Mouse (Mus musculus): ENCODE data around the gene Anks1b. TPM values are rescaled to one million over a fixed set of nuclear protein-coding genes. Genes with fewer than 3 reads are reported as not detected.

Gene Anks1b
- total RNA-seq, 2 experiments from 2014 or later = not detected

DNA sequence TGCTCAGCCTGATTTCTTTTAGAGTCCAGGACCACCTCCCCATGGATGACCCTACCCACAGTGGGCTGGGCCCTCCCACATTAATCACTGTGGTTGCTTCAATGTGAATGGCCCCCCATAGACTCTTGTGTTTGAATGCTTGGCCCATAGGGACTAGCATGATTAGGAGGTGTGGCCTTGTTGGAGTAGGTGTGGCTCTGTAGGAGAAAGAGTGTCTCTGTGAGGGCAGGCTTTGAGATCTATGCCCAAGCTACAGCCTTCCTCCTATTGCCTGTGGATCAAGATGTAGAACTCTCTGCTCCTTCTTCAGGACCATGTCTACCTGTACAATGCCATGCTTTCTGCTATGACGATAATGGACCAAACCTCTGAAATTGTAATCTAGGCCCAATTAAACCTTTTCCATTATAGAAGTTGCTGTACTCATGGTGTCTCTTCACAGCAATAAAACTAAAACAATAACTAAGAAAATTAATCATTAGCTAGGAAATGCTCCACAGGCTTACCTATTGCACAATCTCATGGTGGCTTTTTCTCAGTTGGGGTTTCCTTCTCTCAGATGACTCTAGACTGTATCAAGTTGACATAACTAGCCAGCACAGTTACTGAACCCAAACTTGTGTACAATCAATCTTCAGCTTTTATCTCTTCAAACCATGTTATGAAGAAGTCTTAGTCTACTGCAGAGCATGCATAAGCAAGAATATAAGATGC lies 73.5 kb downstream of the Anks1b start:
- no peak for ATAC-seq (replicated peaks; ENCODE audit: poor library complexity, severe bottlenecking)

DNA sequence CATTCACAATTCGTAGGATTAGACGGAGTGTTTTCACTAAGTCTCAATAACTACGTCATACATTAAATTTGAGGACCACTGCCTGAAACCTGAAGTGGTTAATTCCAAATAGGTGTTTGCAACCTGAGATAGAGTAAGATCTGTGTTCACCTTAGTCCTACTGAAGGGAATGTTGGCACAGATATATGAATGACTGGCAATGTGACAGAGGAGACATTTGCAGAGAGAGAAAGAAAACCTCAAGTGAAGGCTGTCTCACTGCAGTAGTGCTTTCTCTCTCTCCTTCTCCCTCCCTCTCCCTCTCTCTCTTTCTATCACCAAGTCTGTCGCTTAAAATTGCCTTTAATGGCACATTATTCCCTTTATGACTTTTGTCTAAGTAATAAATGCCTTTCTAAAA lies 101.1 kb downstream of the Anks1b start:
- ATAC-seq (replicated peaks; ENCODE audit: poor library complexity, severe bottlenecking) = no peak

DNA sequence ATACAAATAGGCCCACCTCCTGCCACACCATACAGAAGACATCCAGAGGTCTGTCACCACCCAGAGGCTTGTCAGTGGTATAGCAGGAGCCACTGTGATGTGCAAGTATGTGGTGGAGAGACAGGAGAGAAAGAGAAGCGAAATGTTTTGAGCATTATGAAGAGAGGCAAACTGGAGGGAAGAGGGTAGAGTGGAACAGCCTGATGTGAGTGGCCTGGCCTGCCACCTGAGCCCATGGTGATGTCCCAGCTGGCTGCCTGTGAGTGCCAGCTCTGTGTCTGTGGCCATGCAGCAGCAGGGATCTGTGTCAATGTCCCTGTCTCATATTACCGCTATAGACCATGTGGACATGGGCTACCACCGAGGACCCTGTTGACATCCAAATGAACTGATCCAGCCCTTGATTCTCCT lies 102.1 kb downstream of the Anks1b start:
- no peak for ATAC-seq (replicated peaks; ENCODE audit: poor library complexity, severe bottlenecking)

DNA sequence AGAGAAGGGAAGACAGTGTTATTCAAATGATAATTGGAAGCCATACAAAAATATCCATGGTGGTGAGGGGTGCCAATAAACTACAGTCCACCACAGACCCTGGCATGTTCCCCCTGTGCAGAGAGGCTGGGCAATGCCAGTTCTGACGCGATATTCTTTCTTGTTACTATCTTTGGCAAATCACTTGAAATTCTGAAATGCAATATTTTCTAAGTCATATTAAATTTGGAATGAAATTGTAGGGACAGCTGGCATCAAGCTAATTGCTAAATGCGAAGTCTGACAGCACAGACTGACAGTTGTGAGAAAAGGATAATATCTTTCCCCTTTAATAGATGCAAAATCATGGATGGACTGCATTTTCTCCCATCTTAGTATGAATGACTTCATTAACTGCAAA lies 103.3 kb downstream of the Anks1b start:
- ATAC-seq (replicated peaks; ENCODE audit: poor library complexity, severe bottlenecking) = no peak

DNA sequence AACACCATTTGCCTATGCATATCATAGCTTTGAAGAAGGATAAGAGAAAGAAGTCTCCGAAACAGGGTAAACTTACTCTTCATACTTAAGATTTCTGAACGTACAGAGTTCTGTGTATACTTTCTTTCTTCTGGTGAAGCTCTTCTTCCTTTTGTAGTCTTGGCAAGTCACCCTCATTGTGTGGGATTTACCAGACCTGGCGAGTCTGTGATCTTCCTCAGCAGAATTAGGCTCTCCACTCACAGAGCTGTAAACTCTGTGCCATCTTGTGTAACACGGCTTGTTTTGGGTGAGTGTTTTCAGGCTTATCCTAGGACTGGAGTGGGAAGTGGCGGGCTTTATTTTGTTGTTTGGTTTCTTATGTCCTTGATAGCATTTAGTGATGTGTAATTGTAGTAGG lies 120.9 kb downstream of the Anks1b start:
- ATAC-seq (replicated peaks; ENCODE audit: poor library complexity, severe bottlenecking) = no peak

GRCm38 (mm10) chr10:89995621-89996428 lies 122.5 kb downstream of the Anks1b start:
- no peak for ATAC-seq (replicated peaks; ENCODE audit: poor library complexity, severe bottlenecking)

DNA sequence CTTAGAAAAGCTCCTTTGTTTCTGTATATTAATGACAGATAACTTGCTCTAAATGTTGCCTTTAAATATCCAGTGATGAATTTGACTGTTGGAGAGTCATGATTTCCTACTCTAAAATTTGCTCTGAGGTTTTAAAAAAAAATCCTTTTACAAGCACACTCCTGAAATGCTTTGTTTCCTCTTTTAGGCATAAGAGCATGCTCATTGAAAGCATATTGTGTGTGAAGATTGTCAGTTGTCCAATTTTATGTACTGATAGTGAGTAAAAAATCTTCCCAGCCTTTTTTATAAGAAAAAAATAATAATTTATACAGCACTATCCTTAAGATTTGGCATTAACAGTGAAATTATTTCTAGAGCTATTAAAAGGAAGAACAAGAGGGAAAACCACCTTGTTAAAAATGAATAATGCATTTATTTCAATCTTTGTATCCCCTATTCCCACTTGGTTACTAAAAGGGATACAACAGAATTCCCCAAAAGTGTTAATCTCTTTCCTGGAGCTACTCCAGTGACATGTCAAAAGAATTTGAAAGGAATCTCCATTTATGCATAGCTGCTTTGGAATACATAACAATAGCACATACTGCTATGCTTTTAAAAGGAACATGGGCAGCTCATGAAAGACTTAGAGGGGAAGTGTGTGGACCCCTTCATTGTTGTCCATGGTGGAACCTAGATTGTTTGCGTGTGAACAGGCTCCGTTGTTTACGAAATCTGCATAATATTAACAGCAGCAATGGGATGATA lies 130.8 kb downstream of the Anks1b start:
- no peak for ATAC-seq (replicated peaks; ENCODE audit: poor library complexity, severe bottlenecking)

GRCm38 (mm10) chr10:90004882-90005281 lies 131.6 kb downstream of the Anks1b start:
- ATAC-seq (replicated peaks; ENCODE audit: poor library complexity, severe bottlenecking) = no peak

DNA sequence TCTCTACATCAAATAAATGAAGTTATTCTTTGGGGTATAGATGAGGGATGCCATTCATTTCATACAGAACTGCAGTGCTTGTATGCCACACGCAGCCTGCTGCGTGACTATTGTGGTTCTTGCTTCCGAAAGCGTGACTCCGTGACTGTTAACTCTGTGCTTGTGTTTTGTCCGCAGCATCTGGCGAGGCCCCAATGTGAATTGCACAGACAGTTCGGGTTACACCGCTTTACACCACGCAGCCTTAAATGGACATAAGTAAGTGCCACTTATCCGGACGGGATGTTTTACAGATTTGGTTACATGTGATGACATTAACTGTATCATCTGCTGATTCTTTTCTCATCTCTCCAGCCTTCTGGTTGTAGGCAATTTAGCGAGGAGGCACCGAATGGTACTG lies 159.7 kb downstream of the Anks1b start:
- ATAC-seq (replicated peaks; ENCODE audit: poor library complexity, severe bottlenecking) = no peak

- ATAC-seq (replicated peaks; ENCODE audit: poor library complexity, severe bottlenecking) = no peak
These were observed 170.0 kb downstream of the Anks1b start for GRCm38 (mm10) chr10:90043287-90043686.

DNA sequence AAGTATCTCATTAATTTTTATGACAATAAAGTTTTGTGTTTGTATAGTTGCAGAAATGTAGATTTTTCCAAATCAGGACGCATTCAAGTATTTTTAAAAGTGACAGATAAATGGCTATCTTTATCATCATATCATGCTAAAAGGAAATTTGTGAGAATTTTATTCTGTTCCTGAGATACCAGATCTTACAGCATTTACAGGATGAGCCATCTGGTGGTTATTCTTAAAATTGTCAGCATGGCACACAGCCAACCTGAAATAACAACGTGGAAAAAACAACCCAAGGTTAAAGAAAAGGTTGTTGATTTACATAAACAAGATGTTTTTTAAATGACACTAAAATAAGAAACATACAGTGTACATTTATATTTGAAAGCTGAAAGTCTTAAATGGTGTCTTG lies 170.5 kb downstream of the Anks1b start:
- no peak for ATAC-seq (replicated peaks; ENCODE audit: poor library complexity, severe bottlenecking)

- ATAC-seq (replicated peaks; ENCODE audit: poor library complexity, severe bottlenecking) = no peak
These were observed 170.9 kb downstream of the Anks1b start for GRCm38 (mm10) chr10:90044229-90044628.

GRCm38 (mm10) chr10:90068651-90069050 lies 195.3 kb downstream of the Anks1b start:
- ATAC-seq (replicated peaks; ENCODE audit: poor library complexity, severe bottlenecking) = no peak

- no peak for ATAC-seq (replicated peaks; ENCODE audit: poor library complexity, severe bottlenecking)
These were observed 204.6 kb downstream of the Anks1b start for GRCm38 (mm10) chr10:90077930-90078329.

DNA sequence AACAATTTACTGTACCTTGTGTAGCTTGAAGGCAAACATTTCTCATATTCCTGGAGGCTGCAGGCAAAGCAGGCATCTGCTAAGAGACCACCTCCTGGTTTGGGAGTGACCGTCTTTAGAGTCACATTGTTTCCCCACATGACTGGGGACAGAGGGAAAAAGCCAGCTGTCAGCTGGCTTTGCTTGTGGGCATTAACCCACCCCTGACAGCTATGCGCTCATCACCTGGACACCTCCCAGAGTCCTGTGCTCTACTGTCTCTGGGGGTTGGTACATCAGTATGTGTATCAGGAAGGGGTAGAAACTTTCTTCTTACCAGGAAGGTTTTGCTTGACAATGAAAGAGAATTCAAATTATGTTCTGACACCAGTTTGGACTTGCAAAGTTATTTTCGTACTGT lies 207.8 kb downstream of the Anks1b start:
- ATAC-seq (replicated peaks; ENCODE audit: poor library complexity, severe bottlenecking) = no peak

- peak; percentile 55 for ATAC-seq (replicated peaks; ENCODE audit: poor library complexity, severe bottlenecking)
These were observed 208.3 kb downstream of the Anks1b start for GRCm38 (mm10) chr10:90081630-90082029.

DNA sequence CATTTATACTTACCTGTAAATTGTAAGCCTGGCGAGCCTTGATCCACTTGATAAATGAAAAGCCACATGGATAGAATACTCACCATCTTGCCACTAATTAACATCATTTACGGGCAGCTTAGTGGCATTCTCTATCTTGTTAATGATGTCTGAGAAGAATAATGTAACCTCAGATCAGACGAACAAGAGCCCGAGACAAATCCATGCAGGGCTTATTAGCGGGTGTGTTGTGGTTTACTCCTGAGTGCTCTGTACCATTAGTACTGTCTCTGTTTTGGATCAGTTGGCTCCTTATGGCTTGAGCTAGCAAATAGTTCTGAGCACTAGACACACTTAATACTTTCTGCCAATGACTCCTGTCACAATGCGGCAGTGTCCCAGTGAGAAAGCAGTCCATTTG lies 220.6 kb downstream of the Anks1b start:
- ATAC-seq (replicated peaks; ENCODE audit: poor library complexity, severe bottlenecking) = no peak

DNA sequence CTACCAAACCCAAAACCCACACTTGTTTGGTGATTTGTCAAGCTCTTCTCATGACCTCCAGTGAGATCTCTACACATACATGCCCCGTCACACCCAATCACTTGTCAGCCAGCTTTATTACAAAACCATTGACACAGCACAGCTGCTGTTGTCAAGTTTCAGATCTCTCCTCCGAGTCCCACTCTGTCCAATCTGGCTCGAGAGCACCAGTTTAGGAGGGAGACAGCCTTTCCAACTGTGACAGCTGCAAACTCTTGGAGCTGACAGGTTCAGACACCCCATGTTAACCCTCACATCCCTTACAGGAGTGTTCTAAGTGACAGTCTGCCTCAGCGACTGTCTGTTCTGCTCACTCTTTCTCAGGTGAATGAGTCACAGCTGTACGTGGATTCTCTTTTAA lies 239.4 kb downstream of the Anks1b start:
- no peak for ATAC-seq (replicated peaks; ENCODE audit: poor library complexity, severe bottlenecking)

DNA sequence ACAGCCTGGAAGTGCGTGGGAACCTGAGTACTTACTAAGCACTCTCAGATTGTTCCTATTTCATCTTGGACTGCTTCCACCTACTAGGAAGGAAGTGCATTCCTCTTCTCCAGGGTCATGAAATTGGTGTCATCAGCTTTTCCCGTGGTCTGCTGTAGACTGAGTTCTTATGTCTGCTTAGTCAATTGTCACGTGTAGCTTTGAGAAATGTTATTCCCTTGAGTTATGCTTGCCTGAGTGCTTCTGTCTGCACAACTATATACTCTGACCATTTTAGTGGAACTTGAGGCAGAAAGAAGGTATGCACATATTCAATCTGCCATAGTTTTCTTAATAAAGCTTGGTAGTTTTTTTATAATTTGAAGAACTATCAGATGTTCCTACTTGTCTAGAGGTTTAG lies 243.6 kb downstream of the Anks1b start:
- ATAC-seq (replicated peaks; ENCODE audit: poor library complexity, severe bottlenecking) = no peak

- ATAC-seq (replicated peaks; ENCODE audit: poor library complexity, severe bottlenecking) = no peak
These were observed 244.5 kb downstream of the Anks1b start for GRCm38 (mm10) chr10:90117836-90118235.

DNA sequence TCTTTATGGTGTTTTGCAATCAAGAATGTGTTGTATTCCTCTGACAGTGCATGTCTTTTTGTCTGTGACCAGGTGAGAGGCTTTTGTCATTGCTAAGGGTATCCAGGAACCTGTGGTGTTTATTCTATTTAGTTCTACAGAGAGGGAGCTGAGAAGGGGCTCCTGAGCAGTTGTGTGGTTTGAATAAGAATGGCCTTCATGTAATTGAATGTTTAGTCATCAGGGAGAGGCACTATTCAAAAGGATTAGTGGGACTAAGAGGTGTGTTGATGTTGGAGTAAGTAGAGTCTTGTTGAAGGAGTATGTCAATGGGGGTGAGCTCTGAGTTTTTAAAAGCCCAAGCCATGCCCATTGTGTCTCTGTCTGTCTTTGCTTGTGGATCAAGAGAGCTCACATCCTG lies 264.2 kb downstream of the Anks1b start:
- no peak for ATAC-seq (replicated peaks; ENCODE audit: poor library complexity, severe bottlenecking)

All from granulocyte monocyte progenitor cell, adult 5-6 weeks (primary cell).